Mouse (Mus musculus): ENCODE measurements around the gene Bsx. TPM values are rescaled to one million over a fixed set of nuclear protein-coding genes. Genes with fewer than 3 reads are reported as not detected.

Bsx gene
- 2.7 and 4.1 TPM in 2 replicates for polyA plus RNA-seq (2015; fragmentation: Nextera tagmentation; extraction: Ambion mirVana)

DNA sequence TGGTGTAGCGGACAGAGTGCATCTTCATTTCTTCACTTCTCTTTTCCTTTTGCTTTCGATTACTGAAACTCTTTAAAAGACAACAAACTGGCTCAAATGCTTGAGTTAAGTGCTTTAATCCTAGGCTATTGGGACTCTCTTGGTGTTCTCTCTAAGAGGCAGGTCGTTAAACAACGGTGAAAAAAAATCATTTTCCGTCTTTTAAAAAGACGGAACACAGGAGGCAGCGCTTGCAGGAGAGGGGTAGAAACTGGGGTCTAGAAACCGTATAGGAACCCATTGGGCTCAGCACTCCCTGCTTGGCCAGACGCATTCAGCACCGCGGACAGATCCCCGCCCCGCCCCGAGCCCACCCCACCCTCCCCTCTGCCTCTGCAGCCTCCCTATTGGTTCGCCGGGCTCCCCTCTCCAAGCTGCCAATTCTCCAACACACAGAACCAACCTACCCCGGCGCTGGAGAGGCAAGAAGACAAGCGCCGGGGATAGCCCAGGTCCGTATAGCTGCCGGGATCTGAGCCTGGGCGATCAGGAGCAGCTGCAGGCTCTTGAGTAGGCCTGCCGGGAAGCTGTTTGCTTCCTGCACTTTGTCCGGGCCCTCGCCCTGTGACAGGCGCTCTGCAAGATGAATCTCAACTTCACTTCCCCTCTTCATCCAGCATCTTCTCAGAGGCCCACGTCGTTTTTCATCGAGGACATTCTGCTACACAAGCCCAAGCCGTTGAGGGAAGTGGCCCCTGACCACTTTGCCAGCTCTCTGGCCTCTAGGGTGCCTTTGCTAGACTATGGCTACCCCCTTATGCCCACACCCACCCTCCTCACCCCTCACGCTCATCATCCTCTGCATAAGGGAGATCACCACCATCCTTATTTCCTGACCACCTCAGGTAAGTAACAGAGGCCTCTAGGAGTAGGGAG is at the start of gene Bsx:
Gene Bsx (plus strand): TSS at position 572 of the 915 bp plus-strand sequence.
- Histone ChIP-seq H3K4me1 (replicated peaks) (peaks cover 22% of the 10 kb centered on the region), H3K27me3 (peaks cover 94% of the 10 kb centered on the region), H3K36me3 (no peaks in the 10 kb centered on the region), H3K4me3 (replicated peaks) (peak within 1 kb of the TSS; percentile 15), H3K9me3 (no peaks in the 10 kb centered on the region), H3K4me2 (replicated peaks) (peak within 1 kb of the TSS; percentile 30; the same call in 1 of the 2 replicates), H3K9ac (replicated peaks) (no peak within 1 kb of the TSS), H3K27ac (no peak within 1 kb of the TSS)
- WGBS: 3% methylated on average over 32 of the region's 32 CpGs
- ATAC-seq: peak; percentile 69

DNA sequence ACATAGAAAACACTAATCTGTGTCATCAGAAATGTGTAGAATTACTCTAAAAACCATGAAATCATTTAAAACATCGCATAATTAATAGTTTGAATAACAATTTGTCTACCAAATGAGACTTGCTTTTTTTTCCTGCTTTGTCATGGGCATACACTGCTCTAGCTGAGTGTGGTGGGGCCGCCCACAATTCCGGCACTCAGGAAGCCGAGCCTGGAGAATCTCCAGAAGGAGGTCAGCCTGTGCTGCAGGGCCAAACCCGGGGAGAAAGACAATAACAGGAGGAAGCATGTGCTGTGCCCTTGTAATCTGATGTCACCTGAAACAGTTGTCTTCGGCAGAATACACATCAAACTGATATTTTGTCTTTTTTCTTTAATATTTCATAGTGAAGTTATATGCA is 48.3 kb upstream of the Bsx start:
- 53% methylated on average over 6 of the region's 6 CpGs for WGBS
- Histone ChIP-seq H3K27ac (no peak overlapping the region), H3K4me1 (replicated peaks) (peaks cover 18% of the 10 kb centered on the region), H3K9ac (replicated peaks) (no peak overlapping the region), H3K36me3 (no peaks in the 10 kb centered on the region), H3K9me3 (no peaks in the 10 kb centered on the region), H3K4me2 (replicated peaks) (no peak overlapping the region), H3K4me3 (replicated peaks) (no peak overlapping the region), H3K27me3 (peaks cover 4% of the 10 kb centered on the region; the same call in 1 of the 2 replicates)
- ATAC-seq: no peak

DNA sequence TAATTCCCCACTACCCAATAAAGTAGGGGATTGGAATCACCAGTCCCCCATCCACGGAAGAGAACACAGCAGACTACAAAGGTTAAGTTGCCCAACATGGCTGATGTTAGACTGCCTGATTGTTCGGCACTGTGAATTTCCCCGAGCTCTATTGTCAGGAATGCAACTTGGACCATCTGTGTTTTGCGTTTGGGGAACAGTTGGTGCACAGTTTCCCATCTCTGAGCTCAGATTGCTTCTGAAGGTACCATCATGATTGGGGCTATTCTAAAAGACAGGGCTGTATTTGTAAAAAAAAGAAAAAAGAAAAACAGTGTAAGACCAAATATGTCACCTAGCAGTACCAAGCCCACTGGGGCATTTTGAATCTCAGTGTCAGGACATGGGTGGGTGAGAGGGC is 46.6 kb upstream of the Bsx start:
- 89% methylated on average over 4 of the region's 4 CpGs for WGBS
- no peak overlapping the region for H3K4me2 ChIP-seq (replicated peaks)
- ATAC-seq: no peak

DNA sequence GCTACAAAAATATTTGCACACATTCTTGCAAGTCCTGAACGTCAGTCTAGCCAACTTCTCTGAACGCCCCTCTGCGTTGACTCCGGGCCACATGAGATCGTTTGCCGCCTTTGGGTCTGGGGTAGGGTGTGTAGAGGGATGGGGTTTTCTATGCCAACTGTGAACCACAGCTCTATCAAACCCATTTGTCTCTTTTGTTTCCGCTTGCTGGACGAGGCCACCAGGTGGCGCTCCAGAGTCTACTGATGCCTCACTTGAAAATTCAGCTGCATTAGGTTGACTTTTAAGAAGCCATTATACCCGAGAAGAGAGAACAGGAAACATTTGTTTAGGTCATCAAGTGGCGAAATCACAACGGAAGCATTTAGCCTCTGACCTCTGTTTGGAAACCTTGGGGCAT is 39.4 kb upstream of the Bsx start:
- H3K4me1 ChIP-seq (replicated peaks): no peaks in the 10 kb centered on the region
- H3K27me3 ChIP-seq: peaks cover 8% of the 10 kb centered on the region; the same call in 1 of the 2 replicates
- no peak overlapping the region for H3K27ac ChIP-seq
- 6% methylated on average over 12 of the region's 12 CpGs for WGBS
- no peak overlapping the region for H3K9ac ChIP-seq (replicated peaks)
- peak; percentile 67; the same call in 1 of the 2 replicates for ATAC-seq
- no peaks in the 10 kb centered on the region for H3K9me3 ChIP-seq
- no peak overlapping the region for H3K4me2 ChIP-seq (replicated peaks)
- no peak overlapping the region for H3K4me3 ChIP-seq (replicated peaks)
- no peaks in the 10 kb centered on the region for H3K36me3 ChIP-seq

More for the DNA sequence above, 46.6 kb upstream of the Bsx start:
- Histone ChIP-seq H3K4me3 (replicated peaks) (no peak overlapping the region), H3K4me1 (replicated peaks) (peaks cover 5% of the 10 kb centered on the region), H3K36me3 (no peaks in the 10 kb centered on the region), H3K9ac (replicated peaks) (no peak overlapping the region), H3K27ac (no peak overlapping the region), H3K9me3 (no peaks in the 10 kb centered on the region), H3K27me3 (peaks cover 4% of the 10 kb centered on the region; the same call in 1 of the 2 replicates)

DNA sequence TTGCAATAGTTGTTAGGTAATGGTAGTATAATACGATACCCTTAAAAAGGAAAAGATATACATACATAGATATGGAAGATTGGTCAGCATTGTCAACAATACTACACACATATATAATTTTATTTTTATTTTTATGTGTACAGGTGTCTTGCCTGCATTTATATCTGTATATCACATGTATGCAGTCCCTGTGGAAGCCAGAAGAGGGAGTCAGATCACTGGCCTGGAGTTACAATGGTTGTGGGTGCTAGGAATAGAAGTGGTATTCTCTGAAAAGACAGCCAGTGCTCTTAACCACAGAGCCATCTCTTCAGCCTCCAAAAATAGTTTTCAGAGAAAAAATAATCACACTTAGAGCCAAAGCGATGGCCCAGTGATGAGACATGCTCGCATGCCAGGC is 37.2 kb upstream of the Bsx start:
- no peak overlapping the region for H3K9ac ChIP-seq (replicated peaks)
- H3K27ac ChIP-seq: no peak overlapping the region
- H3K9me3 ChIP-seq: no peaks in the 10 kb centered on the region
- H3K36me3 ChIP-seq: no peaks in the 10 kb centered on the region
- H3K4me3 ChIP-seq (replicated peaks): no peak overlapping the region
- no peaks in the 10 kb centered on the region for H3K4me1 ChIP-seq (replicated peaks)
- 92% methylated on average over 3 of the region's 3 CpGs for WGBS
- peaks cover 12% of the 10 kb centered on the region; the same call in 1 of the 2 replicates for H3K27me3 ChIP-seq
- H3K4me2 ChIP-seq (replicated peaks): no peak overlapping the region
- no peak for ATAC-seq

DNA sequence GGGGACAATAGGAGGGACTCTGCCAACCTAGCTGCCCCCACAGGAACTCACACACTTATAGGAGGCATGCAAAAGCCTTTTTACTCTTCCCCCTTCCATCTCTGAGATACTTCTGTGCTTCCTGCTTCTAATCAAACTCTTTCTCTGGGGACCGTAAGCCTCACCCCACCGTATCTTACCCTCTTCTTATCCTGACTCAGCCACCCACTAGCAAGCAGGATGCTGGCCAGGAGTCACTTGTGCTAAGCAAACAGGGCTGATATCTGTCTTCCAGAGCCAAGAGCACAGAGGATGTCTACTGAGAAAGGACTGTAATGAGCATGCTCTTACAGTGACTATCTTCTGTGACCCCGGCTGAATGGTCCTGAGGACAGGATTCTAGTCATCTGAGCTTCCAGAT is 34.3 kb upstream of the Bsx start:
- 88% methylated on average over 3 of the region's 3 CpGs for WGBS
- H3K4me1 ChIP-seq (replicated peaks): no peaks in the 10 kb centered on the region
- H3K36me3 ChIP-seq: no peaks in the 10 kb centered on the region
- no peak overlapping the region for H3K27ac ChIP-seq
- ATAC-seq: no peak
- no peaks in the 10 kb centered on the region for H3K9me3 ChIP-seq
- no peak overlapping the region for H3K9ac ChIP-seq (replicated peaks)
- no peak overlapping the region for H3K4me2 ChIP-seq (replicated peaks)
- H3K27me3 ChIP-seq: peaks cover 12% of the 10 kb centered on the region; the same call in 1 of the 2 replicates
- no peak overlapping the region for H3K4me3 ChIP-seq (replicated peaks)

DNA sequence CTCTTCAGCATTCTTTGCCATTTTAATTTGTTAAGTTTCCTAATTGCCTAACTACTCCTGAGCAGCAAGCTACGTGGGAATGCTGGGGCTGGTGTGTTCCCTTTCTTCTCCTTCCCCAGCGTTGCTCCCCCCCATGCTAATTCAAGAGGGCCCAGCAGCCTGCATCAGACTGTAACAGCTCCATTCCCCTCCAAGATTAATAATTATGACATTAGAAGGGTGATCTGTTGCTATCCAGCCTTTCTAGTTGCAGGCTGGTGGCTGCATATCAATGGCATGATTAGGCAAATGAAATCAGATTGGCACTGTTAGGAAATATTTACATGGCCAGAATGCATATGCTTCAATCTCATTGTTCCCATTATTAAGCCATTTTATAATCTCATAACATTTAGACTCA is 22.4 kb upstream of the Bsx start:
- peak; percentile 9; the same call in 1 of the 2 replicates for ATAC-seq
- 19% methylated on average over 2 of the region's 2 CpGs for WGBS
- H3K27me3 ChIP-seq: peaks cover 21% of the 10 kb centered on the region
- no peak overlapping the region for H3K4me2 ChIP-seq (replicated peaks)
- no peak overlapping the region for H3K9ac ChIP-seq (replicated peaks)
- H3K4me1 ChIP-seq (replicated peaks): peaks cover 14% of the 10 kb centered on the region
- H3K36me3 ChIP-seq: no peaks in the 10 kb centered on the region
- no peaks in the 10 kb centered on the region for H3K9me3 ChIP-seq
- H3K27ac ChIP-seq: no peak overlapping the region
- no peak overlapping the region for H3K4me3 ChIP-seq (replicated peaks)

DNA sequence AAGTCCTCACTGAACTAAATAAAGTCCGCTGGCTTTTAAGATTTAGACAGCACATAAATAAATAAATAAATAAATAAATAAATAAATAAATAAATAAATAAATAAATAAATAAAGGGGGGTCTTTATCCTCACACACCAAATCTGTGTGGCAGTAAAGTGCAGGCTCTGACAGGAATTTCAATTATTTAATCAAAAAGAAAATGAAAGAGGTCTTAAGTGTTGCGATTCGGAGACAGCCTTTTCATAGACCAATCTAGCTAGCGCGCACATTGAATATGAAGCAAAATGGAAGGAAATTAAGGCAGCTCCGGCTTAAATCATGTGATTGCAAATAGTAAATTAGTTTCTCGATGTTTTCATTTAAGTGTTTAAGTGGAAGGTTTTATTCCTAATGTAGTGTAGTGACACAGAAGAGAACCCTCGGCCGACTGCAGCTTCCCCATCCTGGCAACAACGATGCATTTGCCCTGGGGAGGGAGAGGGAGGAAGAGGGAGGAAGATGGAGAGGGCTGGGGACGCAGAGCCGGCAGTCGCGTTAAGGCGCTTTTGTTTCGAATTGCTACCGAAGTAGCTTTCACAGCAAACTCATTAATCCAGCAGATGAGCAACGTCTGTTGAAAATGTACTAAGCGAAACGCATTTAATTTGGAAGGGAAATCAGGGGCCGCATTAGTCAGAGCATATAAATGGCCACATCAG is 15.3 kb upstream of the Bsx start:
- Histone ChIP-seq H3K4me1 (replicated peaks) (peaks cover 9% of the 10 kb centered on the region), H3K9me3 (no peaks in the 10 kb centered on the region), H3K27me3 (peaks cover 57% of the 10 kb centered on the region), H3K36me3 (no peaks in the 10 kb centered on the region), H3K4me3 (replicated peaks) (peak overlapping the region; percentile 36), H3K27ac (peak overlapping the region; percentile 15; the same call in 1 of the 2 replicates), H3K4me2 (replicated peaks) (peak overlapping the region; percentile 57), H3K9ac (replicated peaks) (peak overlapping the region; percentile 24; the same call in 1 of the 2 replicates)
- peak; percentile 76 for ATAC-seq
- 4% methylated on average over 21 of the region's 21 CpGs for WGBS

DNA sequence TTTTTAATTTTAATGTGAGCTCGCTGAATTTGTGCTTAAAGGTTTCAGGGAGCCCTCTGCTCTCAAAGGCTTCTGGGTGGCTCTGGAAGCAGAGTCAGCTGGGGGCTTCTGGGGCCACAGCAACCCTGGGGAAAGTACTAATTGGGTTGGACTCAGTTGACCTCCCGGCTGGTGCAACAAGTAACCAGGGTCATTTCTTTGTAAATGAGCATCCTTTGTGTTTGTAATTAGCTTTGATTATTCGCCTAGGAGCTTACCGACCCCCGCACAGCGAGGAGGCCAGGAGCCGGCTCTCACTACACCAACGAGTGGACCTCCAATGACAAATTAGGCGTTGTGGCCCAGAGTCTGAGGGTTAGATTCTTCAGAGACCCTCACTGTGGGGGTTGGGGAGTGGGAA is 14.7 kb upstream of the Bsx start:
- Histone ChIP-seq H3K27me3 (peaks cover 54% of the 10 kb centered on the region), H3K27ac (peak overlapping the region; percentile 15; the same call in 1 of the 2 replicates)

DNA sequence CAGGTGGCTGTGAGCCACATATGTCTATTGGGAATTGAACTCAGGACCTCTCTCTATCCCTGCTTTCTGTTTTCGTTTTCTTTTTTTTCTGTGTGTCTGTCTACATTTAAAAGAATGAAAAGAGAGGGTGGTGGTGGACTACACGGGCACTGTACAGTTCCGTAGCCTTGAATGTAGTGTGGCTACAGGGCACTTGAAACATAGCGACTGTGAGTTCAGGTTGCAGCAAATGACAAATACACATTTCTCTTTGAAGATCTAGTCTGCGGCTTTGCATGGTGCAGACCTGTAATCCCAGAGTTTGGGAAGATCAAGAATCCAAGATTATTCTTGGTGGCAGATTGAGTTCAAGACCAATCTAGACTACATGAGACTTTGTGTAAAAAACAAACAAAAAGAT is 3.6 kb upstream of the Bsx start:
- peaks cover 73% of the 10 kb centered on the region for H3K27me3 ChIP-seq
- H3K4me1 ChIP-seq (replicated peaks): peaks cover 9% of the 10 kb centered on the region
- H3K9me3 ChIP-seq: no peaks in the 10 kb centered on the region
- H3K27ac ChIP-seq: no peak overlapping the region
- no peak overlapping the region for H3K9ac ChIP-seq (replicated peaks)
- no peak overlapping the region for H3K4me2 ChIP-seq (replicated peaks)
- no peak for ATAC-seq
- 82% methylated on average over 5 of the region's 5 CpGs for WGBS
- no peak overlapping the region for H3K4me3 ChIP-seq (replicated peaks)
- H3K36me3 ChIP-seq: no peaks in the 10 kb centered on the region

More for the DNA sequence above, 14.7 kb upstream of the Bsx start:
- ATAC-seq: peak; percentile 32; the same call in 1 of the 2 replicates
- Histone ChIP-seq H3K4me1 (replicated peaks) (peaks cover 9% of the 10 kb centered on the region), H3K9me3 (no peaks in the 10 kb centered on the region), H3K36me3 (no peaks in the 10 kb centered on the region), H3K4me2 (replicated peaks) (peak overlapping the region; percentile 57), H3K9ac (replicated peaks) (peak overlapping the region; percentile 24; the same call in 1 of the 2 replicates), H3K4me3 (replicated peaks) (peak overlapping the region; percentile 36)
- under 1% methylated on average over 9 of the region's 9 CpGs for WGBS

DNA sequence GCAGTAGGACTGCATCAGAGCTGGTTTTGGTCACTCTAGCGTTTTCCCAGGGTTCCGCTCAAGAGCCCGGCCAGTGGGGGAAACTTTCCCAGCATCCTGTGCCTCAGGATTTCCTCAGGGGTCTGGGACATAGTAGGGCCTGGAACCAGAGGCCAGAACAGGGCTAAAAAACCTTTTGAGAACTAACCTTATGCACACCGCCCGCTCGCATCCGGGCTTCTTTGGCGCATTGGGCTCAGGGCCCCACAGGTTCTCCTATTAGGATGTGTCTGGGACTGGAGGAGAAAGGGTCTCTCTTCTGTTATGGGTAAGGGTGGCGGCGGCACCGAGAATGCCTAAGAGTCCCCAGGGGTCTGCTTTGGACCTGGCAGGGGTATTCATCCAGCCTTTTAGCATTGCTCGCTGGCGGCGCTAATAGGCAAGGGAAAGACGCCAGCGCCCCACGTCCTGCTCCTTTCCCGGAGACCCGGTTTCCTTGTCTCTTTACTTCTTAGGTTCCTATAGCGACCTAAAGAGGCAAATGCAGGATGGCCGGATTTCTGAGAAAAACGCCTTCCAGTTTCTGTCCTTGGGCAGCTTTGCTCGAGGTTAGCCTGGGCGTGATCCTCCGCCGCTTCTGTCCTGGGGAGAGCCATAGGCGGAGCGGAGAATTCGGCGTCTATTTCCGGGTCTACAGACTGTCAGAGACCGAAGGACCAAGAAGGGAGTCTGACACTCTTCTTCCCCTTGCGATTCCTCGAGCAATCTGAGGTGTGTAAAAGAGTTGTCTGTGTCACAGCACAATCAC is 2.4 kb upstream of the Bsx start:
- no peaks in the 10 kb centered on the region for H3K36me3 ChIP-seq
- H3K4me3 ChIP-seq (replicated peaks): no peak overlapping the region; the same call in 1 of the 2 replicates
- peak overlapping the region; percentile 33 for H3K4me2 ChIP-seq (replicated peaks)
- H3K4me1 ChIP-seq (replicated peaks): peaks cover 9% of the 10 kb centered on the region
- no peak for ATAC-seq
- no peak overlapping the region for H3K9ac ChIP-seq (replicated peaks)
- WGBS: under 1% methylated on average over 34 of the region's 34 CpGs
- no peak overlapping the region for H3K27ac ChIP-seq
- no peaks in the 10 kb centered on the region for H3K9me3 ChIP-seq
- peaks cover 81% of the 10 kb centered on the region for H3K27me3 ChIP-seq

Data from midbrain, embryonic 13.5 days (tissue).